Mouse (Mus musculus): ENCODE results near the gene Slamf6. TPM values are rescaled to one million over a fixed set of nuclear protein-coding genes. Genes with fewer than 3 reads are reported as not detected.

Gene Slamf6
- total RNA-seq, 2 experiments from 2014 or later: not detected

GRCm38 (mm10) chr1:171991883-171992282 is 74.6 kb downstream of the Slamf6 start:
- intact Hi-C loops (cut with DNase I): no loop called here
- H3K27ac ChIP-seq: no peak overlapping the region

GRCm38 (mm10) chr1:171992901-171993530 is 75.7 kb downstream of the Slamf6 start:
- intact Hi-C loops (cut with DNase I): no loop called here
- no peak for DNase-seq
- H3K4me3 ChIP-seq: no peak overlapping the region
- H3K27ac ChIP-seq: no peak overlapping the region
- TF ChIP-seq CTCF (IDR thresholded peaks at IDR 0.05): no peak

More at GRCm38 (mm10) chr1:171991883-171992282, 74.6 kb downstream of the Slamf6 start:
- DNase-seq: no peak
- no peak for TF ChIP-seq CTCF (IDR thresholded peaks at IDR 0.05)
- H3K4me3 ChIP-seq: no peak overlapping the region

- intact Hi-C loops (cut with DNase I): no loop called here
- TF ChIP-seq CTCF (IDR thresholded peaks at IDR 0.05): no peak
Observed at GRCm38 (mm10) chr1:171994501-171994900, 77.2 kb downstream of the Slamf6 start.

GRCm38 (mm10) chr1:171994918-171995715 is 77.8 kb downstream of the Slamf6 start:
- no peak for DNase-seq
- TF ChIP-seq CTCF (IDR thresholded peaks at IDR 0.05): no peak
- H3K4me3 ChIP-seq: no peak overlapping the region
- no peak overlapping the region for H3K27ac ChIP-seq
- intact Hi-C loops (cut with DNase I): no loop called here

More at GRCm38 (mm10) chr1:171994501-171994900, 77.2 kb downstream of the Slamf6 start:
- Histone ChIP-seq H3K4me3 (no peak overlapping the region), H3K27ac (no peak overlapping the region)
- DNase-seq: no peak

- no peak for TF ChIP-seq CTCF (IDR thresholded peaks at IDR 0.05)
- intact Hi-C loops (cut with DNase I): no loop called here
- Histone ChIP-seq H3K4me3 (no peak overlapping the region), H3K27ac (no peak overlapping the region)
- DNase-seq: no peak
Observed at GRCm38 (mm10) chr1:171996701-171997100, 79.4 kb downstream of the Slamf6 start.

- H3K27ac ChIP-seq: no peak overlapping the region
- no peak for DNase-seq
- TF ChIP-seq CTCF (IDR thresholded peaks at IDR 0.05): no peak
- intact Hi-C loops (cut with DNase I): no loop called here
- no peak overlapping the region for H3K4me3 ChIP-seq
Observed at GRCm38 (mm10) chr1:171998820-171999597, 81.7 kb downstream of the Slamf6 start.

- intact Hi-C loops (cut with DNase I): loop anchor here (5.0 kb wide), 1 partner anchor 183 kb away; no protein-coding TSS in a partner anchor
- no peak overlapping the region for H3K4me3 ChIP-seq
- peak; percentile 55 for TF ChIP-seq CTCF (IDR thresholded peaks at IDR 0.05)
- DNase-seq: peak; percentile 48
- no peak overlapping the region for H3K27ac ChIP-seq
Observed at GRCm38 (mm10) chr1:172000641-172001040, 83.3 kb downstream of the Slamf6 start.

GRCm38 (mm10) chr1:172001665-172002064 is 84.3 kb downstream of the Slamf6 start:
- H3K27ac ChIP-seq: no peak overlapping the region
- TF ChIP-seq CTCF (IDR thresholded peaks at IDR 0.05): no peak
- DNase-seq: no peak
- H3K4me3 ChIP-seq: no peak overlapping the region
- intact Hi-C loops (cut with DNase I): loop anchor here (5.0 kb wide), 1 partner anchor 184 kb away; no protein-coding TSS in a partner anchor

Other genes starting within 250 kb of the Slamf6 start
- gene Cd48, start 235.5 kb upstream of the Slamf6 start, total RNA-seq (2021): under 1 TPM; 0.41 to 0.89 TPM
- gene Slamf1, start 150.4 kb upstream of the Slamf6 start, total RNA-seq (2021): not detected
- gene Cd84, start 77.8 kb upstream of the Slamf6 start, total RNA-seq (2021): under 1 TPM; 0.28 to 0.70 TPM
- not detected for gene Gm10521, start 21.9 kb upstream of the Slamf6 start, total RNA-seq (2021)
- under 1 TPM; 0.47 to 0.54 TPM for gene Vangl2, start 110.9 kb downstream of the Slamf6 start, total RNA-seq (2021)
- gene Nhlh1, start 140.1 kb downstream of the Slamf6 start, total RNA-seq (2021): not detected
- gene Copa, start 165.0 kb downstream of the Slamf6 start, total RNA-seq (2021): 10 to 100 TPM; 88.3 to 90.9 TPM
- gene Ncstn, start 165.3 kb downstream of the Slamf6 start, total RNA-seq (2021): 10 to 100 TPM; 27.1 to 31.9 TPM
- gene Pex19, start 209.2 kb downstream of the Slamf6 start, total RNA-seq (2021): 10 to 100 TPM; 62.9 to 80.8 TPM
- gene Dcaf8, start 230.6 kb downstream of the Slamf6 start, total RNA-seq (2021): 100 to 1,000 TPM; 158 to 193 TPM